Mouse (Mus musculus) G1E (cell line): ENCODE data around the gene Chst11.

Experiments
- CTCF ChIP-seq: IDR thresholded peaks from 2 replicates; pipeline ENCODE4 v1.5.1; 2012; ENCODE audit warnings: low read depth, low read length, inconsistent platforms, mixed read lengths
- GATA1 ChIP-seq: IDR thresholded peaks from 2 replicates; pipeline ENCODE4 v1.6.1; 2012; ENCODE audit warnings: borderline replicate concordance, low read length, inconsistent platforms, mixed read lengths
- POLR2AphosphoS5 ChIP-seq: IDR thresholded peaks from 2 replicates; pipeline ENCODE4 v1.6.1; 2012; ENCODE audit warnings: low read depth, low read length, inconsistent platforms; ENCODE audit not compliant: insufficient replicate concordance

GRCm38 (mm10) chr10:83041875-83042274 lies 56.6 kb downstream of the Chst11 start:
- TF ChIP-seq CTCF (no peak), GATA1 (no peak), POLR2AphosphoS5 (no peak)
